Mouse (Mus musculus): ENCODE measurements at regions not wholly inside any gene's neighbourhood (a gene's known extent, or its start where the extent isn't known, plus 50 kb on each side); places are given as distances from the start of the nearest gene placed in this dataset.

DNA sequence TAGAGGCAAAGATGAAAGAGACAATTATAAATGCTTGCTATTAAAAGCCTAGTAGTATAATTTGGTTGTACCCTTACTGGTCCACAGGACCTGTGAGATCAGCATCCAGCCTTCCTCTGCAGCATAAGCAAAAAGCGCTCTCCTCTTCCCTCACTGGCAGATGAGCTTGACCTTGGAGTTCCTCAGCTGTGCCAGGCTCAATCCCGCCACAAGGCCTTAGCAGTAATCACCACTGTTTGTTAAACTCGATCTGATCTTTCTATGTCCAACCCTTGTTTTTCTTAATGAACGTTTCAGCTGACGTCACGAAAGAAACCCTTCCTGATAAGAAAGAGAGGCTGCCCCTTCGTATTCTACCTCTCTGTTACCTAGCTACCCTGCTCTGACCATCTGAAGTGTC, 183.5 kb downstream of the Ifng start:
- no peak for DNase-seq (ENCODE audit: low read depth, low spot score)

DNA sequence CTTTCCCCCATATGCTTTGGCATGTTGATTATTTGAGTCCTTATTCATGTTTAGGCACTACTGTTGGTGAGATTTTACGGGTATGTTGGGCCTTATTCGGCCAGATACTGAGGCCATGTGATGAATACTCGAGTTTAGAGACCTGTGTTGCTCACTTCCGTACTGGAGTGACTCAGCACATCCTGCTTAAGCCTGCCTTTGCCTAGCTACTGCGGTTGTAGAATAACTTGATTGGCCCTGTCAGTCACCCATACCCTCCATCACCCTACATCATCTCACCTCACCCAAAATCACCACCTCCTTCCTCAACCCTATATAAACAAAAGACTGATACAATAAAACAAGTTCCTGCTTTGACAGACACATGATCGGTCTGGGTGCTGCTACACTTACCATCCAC, 187.2 kb downstream of the Ifng start:
- DNase-seq (ENCODE audit: low read depth, low spot score), result no peak

- no peak for DNase-seq (ENCODE audit: low read depth, low spot score)
These were observed 188.7 kb downstream of the Ifng start for GRCm38 (mm10) chr10:118629360-118630040.

DNA sequence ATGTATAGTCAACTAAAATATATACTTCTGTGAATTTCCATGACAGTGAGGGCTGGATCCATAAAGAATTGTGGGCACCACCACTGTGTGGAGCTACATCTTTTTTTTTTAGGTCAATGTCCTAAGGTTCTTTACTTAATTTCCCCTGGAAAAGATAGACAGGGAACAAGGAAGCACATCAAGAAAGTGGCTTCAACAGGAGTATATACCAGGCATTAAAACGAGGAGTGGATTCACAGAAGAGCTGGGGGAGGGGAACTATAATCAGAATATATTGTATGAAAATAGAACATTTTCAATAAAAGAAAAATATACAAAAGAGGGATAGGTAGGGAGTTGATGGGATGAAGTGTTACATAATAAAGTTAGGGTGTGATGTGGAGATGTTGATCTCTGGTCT, 190.9 kb downstream of the Ifng start:
- no peak for DNase-seq (ENCODE audit: low read depth, low spot score)

DNA sequence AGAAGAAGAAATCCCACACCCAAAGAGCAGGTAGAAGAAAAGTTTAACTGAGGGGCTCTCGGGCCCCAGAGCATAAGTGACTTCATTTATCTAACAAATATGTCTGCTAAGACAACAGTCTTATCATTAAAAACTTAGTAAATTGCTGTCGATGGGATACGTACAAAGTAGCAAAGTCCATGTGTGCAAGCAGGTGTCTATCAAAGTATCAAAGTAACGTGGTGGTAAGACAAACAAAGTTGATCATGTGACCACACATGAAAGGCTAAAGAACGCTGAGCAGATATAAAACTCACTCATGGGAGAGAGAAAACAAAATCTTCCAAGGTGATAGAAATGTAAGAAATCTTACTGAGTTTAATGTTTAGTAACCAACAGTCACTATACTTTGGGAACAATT, 191.3 kb downstream of the Ifng start:
- DNase-seq (ENCODE audit: low read depth, low spot score), result no peak

GRCm38 (mm10) chr10:118633429-118633828, 192.6 kb downstream of the Ifng start:
- no peak for DNase-seq (ENCODE audit: low read depth, low spot score)

DNA sequence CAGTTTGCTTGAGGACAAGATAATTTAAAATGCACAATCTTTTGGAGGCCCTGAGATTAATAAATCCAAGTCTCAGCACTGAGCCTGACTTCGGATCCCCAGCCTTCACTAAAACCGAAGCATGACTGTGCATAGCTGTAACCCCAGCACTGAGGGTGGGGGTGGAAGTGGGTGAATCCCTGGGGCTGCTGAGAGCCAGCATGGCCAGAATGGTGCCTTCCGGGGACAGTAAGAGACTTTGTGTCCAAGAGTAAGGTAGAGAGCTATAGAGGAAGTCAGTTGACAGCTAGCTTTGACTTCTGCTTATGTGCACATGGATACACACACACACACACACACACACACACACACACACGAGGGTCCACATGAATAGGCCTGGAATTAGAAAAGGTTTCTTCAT, 198.3 kb downstream of the Ifng start:
- DNase-seq (ENCODE audit: low read depth, low spot score), result no peak

DNA sequence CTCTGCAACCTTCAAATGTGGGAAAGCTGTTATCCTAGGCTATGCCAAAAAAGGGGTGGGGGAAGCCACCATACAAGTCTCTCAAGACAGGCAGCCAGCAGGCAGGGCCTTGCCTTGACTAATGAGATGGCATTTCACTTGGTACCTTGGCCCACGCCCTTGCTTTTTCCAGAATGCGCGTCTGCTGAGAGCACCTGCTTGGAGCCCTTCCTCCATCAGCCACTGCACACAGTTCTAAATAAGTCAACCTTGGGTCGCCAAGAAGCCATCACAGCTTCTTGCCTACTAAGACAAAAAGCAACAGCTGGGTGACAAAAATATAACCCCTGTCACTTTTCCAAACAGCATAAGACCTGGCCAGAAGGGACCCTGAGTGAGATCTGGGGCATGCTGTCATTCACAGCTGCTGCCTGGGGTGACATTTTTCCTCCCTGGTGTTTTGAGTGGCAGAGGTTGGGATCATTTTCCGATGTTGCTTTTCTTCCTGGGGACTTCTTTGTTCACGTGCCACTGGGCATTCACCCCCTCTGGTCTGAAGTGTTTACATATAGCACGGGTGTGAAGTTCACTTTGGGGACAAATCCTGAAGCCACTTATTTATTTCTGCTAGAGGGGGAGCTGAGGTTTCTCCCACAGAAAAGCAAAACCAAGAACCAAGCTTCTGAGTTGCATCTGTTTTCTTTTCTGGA, 199.4 kb downstream of the Ifng start:
- no peak for DNase-seq (ENCODE audit: low read depth, low spot score)

DNA sequence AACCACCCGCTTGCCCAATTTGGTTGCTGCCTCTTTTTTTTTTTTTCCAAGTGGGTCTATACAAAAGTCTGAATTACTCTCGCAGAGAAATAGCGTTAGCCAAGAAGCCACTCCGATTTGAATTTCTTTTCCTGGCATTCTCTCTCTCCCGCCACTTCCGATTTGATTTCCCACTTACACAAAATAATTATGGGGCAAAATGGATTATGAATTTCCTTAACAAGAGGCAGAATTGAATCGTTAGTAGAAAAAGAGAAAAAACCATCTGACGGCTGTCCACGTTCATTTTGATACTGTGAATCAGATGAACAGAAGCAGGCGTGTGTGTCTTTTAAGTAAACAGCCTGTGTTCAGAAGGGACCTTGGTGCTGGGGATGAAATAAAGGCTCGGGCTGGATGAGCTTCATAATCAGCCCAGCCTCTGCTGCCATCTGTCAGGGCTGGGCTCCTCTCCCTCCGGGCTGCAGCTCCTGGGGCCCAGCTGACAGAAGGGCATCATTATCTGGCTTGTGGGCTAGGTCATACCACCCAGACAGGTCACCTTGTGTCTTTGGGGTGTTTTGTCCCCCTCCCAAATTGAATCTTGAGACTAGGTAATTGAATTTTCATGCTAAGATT, 200.1 kb downstream of the Ifng start:
- DNase-seq (ENCODE audit: low read depth, low spot score), result peak; percentile 50

DNA sequence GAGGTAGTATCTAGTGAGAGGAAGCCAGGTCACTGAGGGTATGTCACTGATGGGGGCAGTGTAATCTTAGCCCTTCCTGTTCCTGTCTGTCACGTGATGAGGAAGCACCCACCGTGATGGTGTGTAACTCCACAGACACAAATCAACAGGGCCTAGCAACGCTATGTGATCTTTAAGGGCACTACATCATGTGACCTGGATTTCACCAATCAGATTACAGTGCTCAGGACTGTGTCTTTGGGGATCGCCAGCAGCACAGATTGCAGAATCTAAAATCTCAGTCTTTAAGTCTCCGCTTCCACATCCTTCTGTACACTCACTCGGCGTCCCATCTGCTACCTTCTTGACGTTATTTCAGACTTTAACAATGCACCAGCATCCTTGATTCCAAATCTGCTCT, 202.8 kb downstream of the Ifng start:
- DNase-seq (ENCODE audit: low read depth, low spot score), result no peak

DNA sequence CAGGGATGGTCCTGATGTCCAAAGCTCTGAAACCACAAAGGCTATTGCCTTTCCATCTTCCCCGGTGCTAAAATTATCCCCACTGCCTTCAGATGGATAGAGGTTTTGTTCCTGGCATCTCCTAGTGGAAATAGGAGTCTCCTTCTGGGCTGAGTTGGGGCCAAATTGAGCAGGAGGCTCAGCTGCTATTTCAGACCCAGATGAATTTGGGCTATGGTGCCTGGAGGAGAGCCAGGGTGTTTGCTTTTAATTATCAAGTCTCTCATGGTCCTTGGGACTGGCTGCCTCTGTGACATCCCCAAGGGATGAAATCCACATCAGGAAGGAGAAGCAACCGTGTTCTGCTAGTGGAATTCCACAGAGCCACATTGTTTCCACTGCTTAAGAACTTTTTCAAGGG, 207.3 kb downstream of the Ifng start:
- DNase-seq (ENCODE audit: low read depth, low spot score), result no peak

- DNase-seq (ENCODE audit: low read depth, low spot score), result no peak
These were observed 213.4 kb downstream of the Dyrk2 start for GRCm38 (mm10) chr10:118656561-118656960.

- no peak for DNase-seq (ENCODE audit: low read depth, low spot score)
These were observed 204.0 kb downstream of the Dyrk2 start for GRCm38 (mm10) chr10:118666009-118666408.

DNA sequence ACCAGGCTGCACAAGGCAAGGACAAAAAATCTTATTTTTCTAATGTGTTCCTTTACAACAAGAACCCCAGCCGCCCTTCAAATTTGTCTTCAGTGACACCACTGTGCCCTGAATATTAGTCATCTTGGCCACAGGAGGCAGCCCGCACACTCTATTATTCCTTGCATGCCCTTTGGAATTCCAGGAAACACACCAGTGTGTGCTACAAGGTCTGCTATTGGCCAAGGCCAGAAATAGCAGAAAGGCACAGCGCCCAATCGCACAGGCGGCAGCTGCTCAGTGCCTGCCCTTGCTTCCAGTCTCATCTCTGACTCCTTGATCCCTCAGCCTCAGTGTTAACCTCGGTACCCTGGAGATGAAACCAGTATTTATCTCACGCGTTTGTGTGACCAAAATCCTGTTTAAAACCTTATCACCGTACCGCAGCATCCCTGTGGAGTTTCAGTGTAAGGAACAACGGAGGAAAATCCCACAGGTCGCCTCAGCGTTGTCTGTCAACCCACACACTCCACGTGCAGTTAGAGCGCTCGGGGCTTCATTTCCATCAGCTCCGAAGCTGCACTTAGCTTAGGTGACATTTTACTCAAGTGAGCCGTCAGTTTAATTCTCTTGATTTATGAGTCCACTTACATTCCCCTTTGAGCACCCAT, 194.1 kb downstream of the Dyrk2 start:
- peak; percentile 9 for DNase-seq (ENCODE audit: low read depth, low spot score)

DNA sequence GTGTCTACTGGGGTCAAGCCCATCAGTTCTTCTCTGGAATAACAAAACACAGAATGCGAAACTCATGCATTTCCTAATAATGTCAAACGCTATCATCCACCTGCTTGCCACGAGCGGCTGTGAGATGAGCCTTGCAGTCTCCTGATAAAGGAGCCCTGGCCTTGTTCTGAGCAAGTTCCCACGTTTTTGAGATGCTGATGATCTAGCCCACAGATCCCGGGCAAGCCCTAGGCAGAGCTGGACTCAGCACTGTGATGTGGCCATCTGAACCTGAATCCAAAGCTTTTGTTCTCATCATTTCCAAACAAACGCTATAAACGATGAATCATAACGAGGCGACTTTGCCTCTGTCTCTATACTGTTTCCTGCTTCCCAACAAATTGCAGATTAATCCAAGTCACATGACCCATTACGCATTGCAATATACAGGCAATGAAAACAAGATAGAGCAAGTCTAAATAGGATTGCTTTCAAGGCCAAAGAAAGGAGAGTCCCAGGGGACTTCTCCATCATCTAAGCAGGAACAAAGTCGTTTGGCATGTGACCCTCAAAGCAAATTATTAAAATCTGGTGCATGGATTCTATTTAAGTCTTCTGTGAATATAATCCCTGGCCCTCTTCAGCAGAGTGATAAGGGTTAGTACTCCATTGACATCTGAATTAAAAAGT, 191.1 kb downstream of the Dyrk2 start:
- no peak for DNase-seq (ENCODE audit: low read depth, low spot score)

GRCm38 (mm10) chr10:118679507-118679906, 190.5 kb downstream of the Dyrk2 start:
- DNase-seq (ENCODE audit: low read depth, low spot score), result no peak

GRCm38 (mm10) chr10:118680896-118681295, 189.1 kb downstream of the Dyrk2 start:
- DNase-seq (ENCODE audit: low read depth, low spot score), result no peak

DNA sequence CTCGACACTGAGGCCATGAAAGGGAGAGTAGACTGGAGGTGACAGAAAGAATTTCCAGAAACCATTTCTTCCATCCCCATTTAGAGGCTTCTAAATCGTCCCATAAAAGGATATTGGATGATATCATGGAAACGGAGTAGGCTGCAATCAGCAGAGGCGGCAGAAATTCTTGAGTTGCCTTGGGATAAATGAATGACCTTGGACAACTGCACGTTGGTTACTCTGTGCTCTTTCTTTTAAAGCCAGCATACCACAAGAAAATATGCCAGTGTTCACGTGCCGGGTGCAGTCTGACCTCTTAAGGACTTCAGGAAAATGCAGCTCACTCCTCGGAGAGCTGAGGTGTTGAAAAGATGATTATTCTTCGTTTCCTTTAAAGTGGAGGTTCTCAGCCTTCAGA, 186.7 kb downstream of the Dyrk2 start:
- no peak for DNase-seq (ENCODE audit: low read depth, low spot score)

DNA sequence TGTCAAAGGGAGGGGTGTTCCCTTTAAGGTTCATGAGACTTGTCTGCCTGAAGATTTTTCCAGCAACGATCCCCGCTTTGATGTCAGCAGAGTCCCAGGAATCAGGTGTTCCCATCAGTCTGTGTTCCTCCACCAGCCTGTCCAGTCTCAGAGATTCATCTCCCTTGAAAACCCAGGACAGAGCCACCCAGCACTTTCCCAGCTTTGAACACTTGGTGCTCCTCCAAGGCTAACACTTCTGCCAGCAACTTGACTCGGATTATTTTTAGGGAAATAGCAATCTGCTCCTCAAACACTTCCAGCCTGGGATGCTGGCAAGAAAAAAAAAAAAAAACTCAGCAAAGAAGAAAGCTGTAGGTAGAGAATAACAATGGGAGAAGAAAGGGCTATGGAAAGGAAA, 170.7 kb downstream of the Dyrk2 start:
- DNase-seq (ENCODE audit: low read depth, low spot score), result no peak

DNA sequence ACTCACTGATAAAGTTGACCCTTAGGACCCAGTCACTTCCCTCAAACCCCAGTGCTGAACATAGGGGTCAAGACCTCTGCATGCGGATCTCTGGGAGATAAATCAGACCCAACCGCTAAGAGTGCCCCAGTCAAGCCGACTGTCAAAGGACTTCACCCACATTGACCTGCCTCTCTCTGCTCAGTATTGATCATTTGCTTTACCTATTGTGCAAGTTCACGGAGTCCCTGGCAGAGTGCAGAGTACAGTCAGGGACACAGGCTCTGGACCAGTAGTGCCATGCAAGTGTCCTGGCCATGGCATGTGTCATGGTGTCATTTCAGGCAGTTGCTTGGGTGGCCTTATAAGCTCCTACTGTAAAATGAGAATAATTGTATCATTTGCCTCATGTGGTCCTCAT, 169.9 kb downstream of the Dyrk2 start:
- no peak for DNase-seq (ENCODE audit: low read depth, low spot score)

DNA sequence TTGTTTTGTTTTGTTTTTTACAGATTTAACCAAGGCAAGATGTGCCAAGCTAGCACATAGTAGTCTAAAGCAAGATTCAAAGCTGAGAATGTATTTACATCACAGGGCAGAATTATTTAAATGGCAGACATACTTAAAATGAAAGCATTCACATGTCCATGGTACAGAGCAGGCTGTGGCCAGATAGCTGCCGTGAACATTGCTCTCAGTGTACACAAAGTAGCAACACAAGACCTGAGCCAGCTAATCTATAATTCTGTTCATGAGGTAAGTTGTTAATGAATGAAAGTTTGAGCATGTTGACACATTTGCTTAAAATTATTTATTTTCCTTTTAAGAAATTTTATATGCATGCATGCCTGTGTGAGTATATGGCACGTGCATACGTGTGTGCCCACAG, 164.0 kb downstream of the Dyrk2 start:
- DNase-seq (ENCODE audit: low read depth, low spot score), result no peak

GRCm38 (mm10) chr10:118709718-118710117, 160.3 kb downstream of the Dyrk2 start:
- DNase-seq (ENCODE audit: low read depth, low spot score), result no peak
